Mouse (Mus musculus) erythroblast, embryonic 14.5 days (primary cell): ENCODE results near the gene Flt3l.

ENCODE experiments used
- GATA1 ChIP-seq: IDR thresholded peaks from 2 replicates; pipeline ENCODE4 v1.6.1; 2012; ENCODE audit warnings: low read length, inconsistent platforms, mixed read lengths
- TAL1 ChIP-seq: IDR thresholded peaks from 3 replicates; pipeline ENCODE4 v1.6.1; 2012; ENCODE audit warnings: low read length, inconsistent platforms, mixed read lengths

DNA sequence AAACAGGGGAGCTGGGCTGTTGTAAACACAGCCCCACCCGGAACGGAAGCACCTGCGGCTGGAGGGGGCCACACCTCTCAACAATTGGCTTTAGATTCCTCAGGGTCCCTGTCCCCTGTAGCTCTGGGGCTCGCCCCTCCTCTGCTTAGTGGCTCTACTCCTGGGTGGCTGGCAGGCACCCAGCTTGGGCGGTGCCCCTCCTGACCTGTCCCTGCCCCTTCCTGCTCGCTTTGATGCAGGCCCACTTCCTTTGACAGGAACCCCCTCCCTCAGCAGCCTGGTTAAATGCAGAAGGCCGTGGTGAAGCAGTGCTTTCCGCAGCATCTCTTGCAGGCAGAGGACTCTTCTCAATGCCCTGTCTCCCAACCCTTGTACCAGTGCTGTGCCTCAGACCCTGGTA is 14.8 kb downstream of the Flt3l start:
- TF ChIP-seq TAL1 (no peak), GATA1 (no peak)
